Mouse (Mus musculus): ENCODE data around the gene Olfr10. TPM values are rescaled to one million over a fixed set of nuclear protein-coding genes. Genes with fewer than 3 reads are reported as not detected.

Olfr10 gene
- total and polyA plus RNA-seq, 3 experiments = not detected

GRCm38 (mm10) chr11:49263149-49263548 lies 41.4 kb upstream of the Olfr10 start:
- Histone ChIP-seq H3K27me3 (replicated peaks) (no peaks in the 10 kb centered on the region), H3K4me3 (replicated peaks in 1 of 3; ENCODE audit: low read depth in 2 of 3, low read length in 2 of 3, poor library complexity in 1 of 3) (no peak overlapping the region), H3K4me2 (ENCODE audit: insufficient read depth, low read depth, poor library complexity, severe bottlenecking) (no peak overlapping the region), H3K36me3 (replicated peaks in 1 of 2; ENCODE audit: control insufficient read depth in 1 of 2, insufficient read depth in 1 of 2, low read length in 1 of 2) (peaks cover 59 to 86% of the 10 kb centered on the region in 2 experiments), H3K4me1 (ENCODE audit: control insufficient read depth in 1 of 2, insufficient read depth in 2 of 2) (peaks cover 0 to 5% of the 10 kb centered on the region in 2 experiments; a peak in 1 of 4 replicates), H3K9ac (ENCODE audit: insufficient read depth, low read depth) (no peak overlapping the region), H3K79me2 (replicated peaks; ENCODE audit: control insufficient read depth, extremely low read depth, insufficient read depth, poor library complexity, severe bottlenecking) (peaks cover 10% of the 10 kb centered on the region), H3K9me3 (replicated peaks; ENCODE audit: low read length) (no peaks in the 10 kb centered on the region), H3K27ac (ENCODE audit: insufficient read depth, low read depth) (no peak overlapping the region)
- in situ Hi-C loops (cut with MboI; ENCODE audit: low pct_ligation_motif_present, low pct_unique_long_range_greater_than_20kb, low sequenced_read_pairs) = loop anchor here (5.0 to 25.0 kb wide), 3 partner anchors 66 to 478 kb away; partner anchors contain the start of gene Olfr1396
- TF ChIP-seq ZMIZ1 (IDR thresholded peaks at IDR 0.05; ENCODE audit: low read depth, low read length) = no peak
- TF ChIP-seq USF1 (IDR thresholded peaks at IDR 0.05; ENCODE audit: low read depth, low read length) = no peak
- TF ChIP-seq PAX5 (IDR thresholded peaks at IDR 0.05; ENCODE audit: low read length) = no peak
- TF ChIP-seq RAD21 (IDR thresholded peaks at IDR 0.05; ENCODE audit: low read depth, low read length) = no peak
- no peak for TF ChIP-seq ELF1 (IDR thresholded peaks at IDR 0.05; ENCODE audit: low read depth, low read length)
- TF ChIP-seq ETS1 (conservative IDR thresholded peaks at IDR 0.05; ENCODE audit: low read depth, low read length) = no peak
- no peak for TF ChIP-seq ZKSCAN1 (IDR thresholded peaks at IDR 0.05; ENCODE audit: borderline replicate concordance, low read depth, low read length)
- no peak for TF ChIP-seq TCF12 (IDR thresholded peaks at IDR 0.05; ENCODE audit: low read depth, low read length)
- no peak for TF ChIP-seq SMC3 (IDR thresholded peaks at IDR 0.05; ENCODE audit: low read depth, low read length)
- no peak for TF ChIP-seq POLR2A (IDR thresholded peaks at IDR 0.05; ENCODE audit: low read depth, low read length)
- no peak for TF ChIP-seq NRF1 (IDR thresholded peaks at IDR 0.05; ENCODE audit: low read depth, low read length)
- no peak for TF ChIP-seq E2F4 (IDR thresholded peaks at IDR 0.05; ENCODE audit: insufficient replicate concordance, low read depth, low read length)
- no peak for TF ChIP-seq BHLHE40 (IDR thresholded peaks at IDR 0.05; ENCODE audit: low read depth, low read length)
- DNase-seq (ENCODE audit: extremely low read depth) = no peak
- dilution Hi-C loops (cut with MboI; ENCODE audit: extremely low pct_ligation_motif_present, extremely low pct_unique_long_range_greater_than_20kb, low sequenced_read_pairs) = no loop called here

DNA sequence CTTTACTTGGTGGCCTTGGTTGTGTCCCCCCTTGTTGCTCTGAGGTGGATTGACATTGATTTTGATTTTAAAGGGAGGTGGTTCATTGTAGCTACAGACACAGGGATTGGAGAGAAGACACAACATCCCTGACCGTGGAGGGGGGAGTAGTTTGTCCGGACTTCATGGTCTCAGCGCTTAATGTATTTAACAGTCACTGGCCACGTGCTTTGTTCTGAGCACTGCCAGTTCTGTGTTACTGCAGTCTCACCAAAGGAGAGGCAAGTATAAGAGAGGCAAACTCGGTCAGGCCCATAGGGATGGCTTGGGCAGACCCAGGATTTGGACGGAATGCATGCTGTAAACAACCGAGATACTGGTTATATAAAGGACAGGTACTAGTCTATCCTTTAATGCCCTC lies 40.5 kb upstream of the Olfr10 start:
- peaks cover 59 to 79% of the 10 kb centered on the region in 2 experiments for H3K36me3 ChIP-seq (replicated peaks in 1 of 2; ENCODE audit: control insufficient read depth in 1 of 2, insufficient read depth in 1 of 2, low read length in 1 of 2)
- no peaks in the 10 kb centered on the region for H3K9me3 ChIP-seq (replicated peaks; ENCODE audit: low read length)
- TF ChIP-seq POLR2A (IDR thresholded peaks at IDR 0.05; ENCODE audit: low read depth, low read length) (no peak), ELF1 (IDR thresholded peaks at IDR 0.05; ENCODE audit: low read depth, low read length) (no peak), HCFC1 (IDR thresholded peaks at IDR 0.05; ENCODE audit: low read depth, low read length) (no peak), MAX (IDR thresholded peaks at IDR 0.05; ENCODE audit: low read length) (no peak), USF1 (IDR thresholded peaks at IDR 0.05; ENCODE audit: low read depth, low read length) (no peak), GABPA (IDR thresholded peaks at IDR 0.05; ENCODE audit: insufficient replicate concordance, low read depth, low read length) (no peak), KAT2A (IDR thresholded peaks at IDR 0.05; ENCODE audit: insufficient replicate concordance, low read length) (no peak), ZNF384 (IDR thresholded peaks at IDR 0.05; ENCODE audit: low read depth, low read length) (no peak), POLR2AphosphoS2 (IDR thresholded peaks at IDR 0.05; ENCODE audit: low read depth, low read length) (no peak), RAD21 (IDR thresholded peaks at IDR 0.05; ENCODE audit: low read depth, low read length) (no peak), ZKSCAN1 (IDR thresholded peaks at IDR 0.05; ENCODE audit: borderline replicate concordance, low read depth, low read length) (no peak), ZMIZ1 (IDR thresholded peaks at IDR 0.05; ENCODE audit: low read depth, low read length) (no peak), PAX5 (IDR thresholded peaks at IDR 0.05; ENCODE audit: low read length) (no peak), UBTF (IDR thresholded peaks at IDR 0.05; ENCODE audit: low read depth, low read length) (no peak), TCF12 (IDR thresholded peaks at IDR 0.05; ENCODE audit: low read depth, low read length) (no peak), CTCF (conservative IDR thresholded peaks at IDR 0.05 in 1 of 2, IDR thresholded peaks at IDR 0.05 in 1 of 2; ENCODE audit: low read depth in 2 of 2, low read length in 2 of 2) (no peak), JUND (conservative IDR thresholded peaks at IDR 0.05; ENCODE audit: low read depth, low read length) (no peak)
- peaks cover 8% of the 10 kb centered on the region for H3K79me2 ChIP-seq (replicated peaks; ENCODE audit: control insufficient read depth, extremely low read depth, insufficient read depth, poor library complexity, severe bottlenecking)
- no peak overlapping the region for H3K27ac ChIP-seq (ENCODE audit: insufficient read depth, low read depth)
- no peak overlapping the region for H3K9ac ChIP-seq (ENCODE audit: insufficient read depth, low read depth)
- H3K4me2 ChIP-seq (ENCODE audit: insufficient read depth, low read depth, poor library complexity, severe bottlenecking) = no peak overlapping the region
- in situ Hi-C loops (cut with MboI; ENCODE audit: low pct_ligation_motif_present, low pct_unique_long_range_greater_than_20kb, low sequenced_read_pairs) = loop anchor here (5.0 to 25.0 kb wide), 3 partner anchors 67 to 479 kb away; partner anchors contain the start of gene Olfr1396
- H3K4me3 ChIP-seq (replicated peaks in 1 of 3; ENCODE audit: low read depth in 2 of 3, low read length in 2 of 3, poor library complexity in 1 of 3) = no peak overlapping the region
- no peak for DNase-seq (ENCODE audit: extremely low read depth)
- H3K4me1 ChIP-seq (ENCODE audit: control insufficient read depth in 1 of 2, insufficient read depth in 2 of 2) = peaks cover 0 to 5% of the 10 kb centered on the region in 2 experiments; a peak in 1 of 4 replicates
- no peaks in the 10 kb centered on the region for H3K27me3 ChIP-seq (replicated peaks)
- dilution Hi-C loops (cut with MboI; ENCODE audit: extremely low pct_ligation_motif_present, extremely low pct_unique_long_range_greater_than_20kb, low sequenced_read_pairs) = no loop called here
